Mouse (Mus musculus) thymus, adult 18-20 months (tissue): ENCODE measurements around the gene Fbxo4.

Experiments
- DNase-seq, 2 experiments: peaks; one replicate each; pipeline ENCODE4 v3.0.0; 2022; ENCODE audit warnings: mixed read lengths in 2 of 2

Gene Fbxo4

DNA sequence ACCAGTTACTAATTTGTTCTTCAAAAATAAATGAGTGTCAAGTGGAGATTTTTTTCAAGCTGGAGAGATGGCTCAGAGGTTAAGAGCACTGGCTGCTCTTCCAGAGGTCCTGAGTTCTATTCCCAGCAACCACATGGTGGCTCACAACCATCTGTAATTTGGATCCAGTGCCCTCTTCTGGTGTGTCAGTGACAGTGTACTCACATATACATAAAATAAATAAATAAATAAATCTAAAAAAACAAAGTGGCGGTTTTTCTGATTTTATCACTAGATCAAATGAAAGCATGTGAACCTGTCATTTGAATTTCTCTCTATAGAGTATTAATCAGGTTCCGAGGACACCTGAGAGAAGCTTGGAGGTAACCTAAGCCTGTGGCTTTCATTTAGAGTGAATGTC is 1.1 kb downstream of the Fbxo4 start:
- no peak for DNase-seq

DNA sequence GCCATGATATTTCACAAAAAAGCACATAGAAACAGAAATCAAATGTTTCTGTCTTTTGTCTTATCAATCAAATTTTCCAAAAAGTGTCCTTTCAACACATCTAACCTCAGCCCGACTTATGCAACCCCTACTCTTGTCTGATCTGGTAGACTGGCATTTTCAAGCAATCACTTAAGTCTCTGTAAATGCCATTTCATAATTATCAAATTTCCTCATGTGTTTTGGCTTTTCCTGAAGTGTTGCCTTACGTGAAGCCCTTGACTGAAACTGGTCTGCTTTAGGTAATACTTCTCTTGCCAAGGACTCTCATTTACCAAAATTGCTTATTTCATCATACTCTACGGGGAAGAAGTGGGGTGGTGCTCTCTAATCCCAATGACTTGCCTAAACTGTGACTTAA is 6.1 kb downstream of the Fbxo4 start:
- no peak for DNase-seq

DNA sequence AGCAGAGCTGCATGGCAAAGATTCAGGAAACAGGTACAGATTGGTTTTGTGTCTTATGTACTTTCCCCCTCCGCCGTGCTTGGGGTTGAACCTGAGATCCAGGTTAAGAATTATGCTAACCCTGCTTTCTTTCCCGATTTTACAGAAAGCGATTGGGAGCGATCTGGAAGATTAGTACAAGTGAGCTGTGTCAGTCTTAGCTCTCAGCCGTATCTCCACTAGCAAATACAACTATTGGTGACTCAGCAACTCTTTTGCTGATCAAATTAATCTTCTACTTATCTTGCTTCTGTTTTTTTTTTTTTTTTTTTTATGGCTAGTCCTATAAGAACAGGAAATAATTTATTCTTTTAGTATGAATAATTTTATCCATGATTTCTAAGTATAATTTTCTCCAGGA is 9.2 kb downstream of the Fbxo4 start:
- DNase-seq, result no peak

DNA sequence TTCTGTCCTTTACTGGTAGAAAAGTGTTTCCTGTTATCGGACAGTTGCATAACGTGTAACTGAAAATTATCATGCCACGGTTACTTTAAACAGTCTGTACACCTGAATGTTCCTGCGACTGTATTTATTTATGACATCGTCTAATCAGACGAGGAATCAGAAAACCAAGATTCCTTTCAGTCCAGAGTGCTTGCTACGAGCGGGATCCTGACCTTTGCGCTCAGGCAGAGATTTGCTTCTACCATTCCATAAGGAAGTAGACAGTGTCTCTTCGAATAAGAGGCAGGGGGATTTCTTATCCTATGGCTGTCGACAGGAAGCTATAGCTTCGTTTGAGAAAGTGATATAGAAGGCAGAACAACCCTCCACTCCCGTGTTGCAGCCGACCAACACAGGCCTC is 9.6 kb downstream of the Fbxo4 start:
- no peak for DNase-seq

DNA sequence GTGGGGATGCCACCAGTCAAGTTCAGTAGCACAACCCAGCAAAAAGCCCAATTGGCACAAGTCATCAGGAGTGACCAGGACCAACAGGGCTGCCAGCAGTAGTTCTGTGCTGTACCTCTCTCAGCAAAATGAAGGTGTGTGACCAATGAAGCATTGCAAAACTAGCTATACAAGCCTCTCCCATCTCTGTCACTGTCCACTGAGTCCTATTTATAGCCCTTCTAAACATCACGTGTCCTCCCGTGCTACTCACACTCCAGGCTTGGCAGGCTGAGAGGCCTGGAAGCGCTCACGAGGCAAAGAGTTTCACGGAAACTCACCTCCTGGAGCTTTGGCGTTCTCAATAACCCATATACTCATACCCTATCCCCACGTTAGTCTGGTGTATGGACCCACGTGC is 17.1 kb downstream of the Fbxo4 start:
- DNase-seq, result no peak

DNA sequence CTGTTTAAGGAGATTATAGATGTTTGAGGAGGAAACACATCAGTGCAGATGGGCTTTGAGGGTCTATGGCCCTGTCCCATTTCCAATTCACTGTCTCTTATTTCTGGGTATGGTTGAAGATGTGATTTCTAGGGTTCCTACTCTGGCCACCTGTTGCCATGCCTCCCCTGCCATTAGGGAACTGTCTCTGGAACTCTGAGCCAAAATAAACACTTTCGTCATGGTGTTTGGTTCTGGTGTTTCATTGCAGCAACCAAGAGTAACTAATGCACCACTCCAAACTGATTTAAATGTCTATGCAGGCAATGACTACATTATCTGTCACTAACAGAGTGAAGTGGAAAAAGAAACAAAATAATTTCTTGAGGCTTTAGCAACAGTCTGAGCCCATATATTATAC is 19.3 kb downstream of the Fbxo4 start:
- DNase-seq, result no peak

DNA sequence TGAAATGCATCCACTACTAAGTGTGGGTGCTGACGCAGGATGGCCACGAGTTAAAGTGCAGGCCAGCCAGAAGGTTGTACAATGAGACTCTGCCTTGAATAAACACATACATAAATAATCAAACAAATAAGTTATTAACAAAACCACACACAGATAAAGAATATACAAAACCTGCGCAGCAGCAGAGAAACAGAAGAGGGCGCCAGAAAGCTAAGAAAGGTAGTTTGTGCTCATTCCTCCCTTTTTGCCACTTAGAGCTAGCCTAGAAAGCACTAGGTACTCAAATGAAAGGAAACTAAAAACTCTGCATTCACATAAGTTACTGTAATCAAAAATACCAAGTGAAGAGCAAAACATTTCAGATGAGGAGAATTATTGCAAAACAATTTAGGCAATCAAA is 21.4 kb downstream of the Fbxo4 start:
- peak in 1 of 2 experiments; percentile 16 for DNase-seq

DNA sequence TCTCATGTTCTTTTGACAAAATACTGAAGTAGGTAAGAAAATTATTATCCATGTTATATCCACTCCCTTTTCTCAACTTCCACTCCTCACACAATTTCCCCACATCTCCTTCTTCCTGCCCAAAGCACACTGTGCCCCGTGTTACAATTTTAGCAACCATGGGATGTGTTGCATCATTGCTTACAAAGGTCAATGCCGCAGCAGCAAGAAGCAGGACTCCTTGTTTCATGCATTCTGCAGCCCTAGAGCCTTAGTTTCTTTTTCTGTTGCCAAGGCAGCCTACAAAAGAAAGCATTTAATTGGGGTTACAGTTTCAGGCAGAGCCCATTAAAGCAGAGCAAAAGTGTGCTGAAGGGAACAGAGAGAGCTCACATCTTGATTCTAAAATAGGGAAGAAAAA is 24.4 kb downstream of the Fbxo4 start:
- no peak for DNase-seq

DNA sequence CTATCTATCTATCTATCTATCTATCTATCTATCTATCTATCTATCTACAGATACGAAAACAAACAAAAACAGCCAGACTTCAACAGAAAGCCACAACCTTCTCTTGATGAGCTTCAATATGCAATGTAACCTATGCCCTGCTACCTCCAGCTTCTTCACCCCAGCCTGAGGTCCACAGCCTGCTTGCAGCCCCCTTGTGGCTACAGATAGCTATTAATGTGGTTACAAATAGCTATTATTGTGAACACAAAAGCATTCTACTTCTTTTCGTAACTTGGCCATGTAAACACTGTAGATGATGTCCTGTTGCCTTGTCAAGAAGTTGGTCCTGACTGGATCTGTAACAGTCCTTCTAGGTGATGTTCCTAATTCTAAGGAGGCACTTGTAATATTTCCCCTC is 41.2 kb downstream of the Fbxo4 start:
- DNase-seq, result no peak

DNA sequence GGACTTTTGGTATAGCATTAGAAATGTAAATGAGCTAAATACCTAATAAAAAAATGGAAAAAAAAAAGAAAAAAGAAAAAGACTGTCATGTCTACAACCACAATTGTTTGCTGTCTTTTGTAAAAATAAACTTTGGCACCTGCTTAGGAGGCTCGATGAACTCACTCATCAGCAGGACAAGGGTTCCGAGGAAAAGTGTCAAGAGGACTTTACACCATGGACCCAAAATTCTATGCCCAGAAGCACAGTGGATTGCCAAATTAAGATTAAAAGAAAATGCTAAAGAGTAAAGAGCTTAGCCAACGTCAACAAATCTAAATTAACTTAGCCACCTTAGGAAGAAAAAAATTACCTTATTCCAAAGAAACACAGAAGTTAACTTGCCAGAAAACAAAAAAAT is 43.3 kb downstream of the Fbxo4 start:
- DNase-seq, result no peak

DNA sequence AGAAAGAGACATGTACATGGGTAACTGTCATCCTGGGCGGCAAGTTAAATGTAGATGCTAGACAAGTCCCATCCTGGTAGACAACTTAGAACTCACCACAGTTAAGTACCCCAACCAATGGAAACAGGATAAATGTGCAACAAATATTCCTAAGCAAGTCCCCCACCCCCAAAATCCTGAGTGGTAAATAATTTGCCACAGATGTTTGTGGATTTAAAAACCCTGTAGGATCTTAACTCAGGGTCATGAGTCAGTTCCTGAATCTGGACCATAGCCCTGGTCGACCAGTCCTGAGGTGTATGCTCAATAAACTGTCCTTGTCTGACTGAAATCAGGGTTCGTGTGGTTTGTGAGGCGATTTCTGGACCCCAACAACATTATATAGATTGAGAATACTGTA is 45.9 kb downstream of the Fbxo4 start:
- DNase-seq, result no peak

DNA sequence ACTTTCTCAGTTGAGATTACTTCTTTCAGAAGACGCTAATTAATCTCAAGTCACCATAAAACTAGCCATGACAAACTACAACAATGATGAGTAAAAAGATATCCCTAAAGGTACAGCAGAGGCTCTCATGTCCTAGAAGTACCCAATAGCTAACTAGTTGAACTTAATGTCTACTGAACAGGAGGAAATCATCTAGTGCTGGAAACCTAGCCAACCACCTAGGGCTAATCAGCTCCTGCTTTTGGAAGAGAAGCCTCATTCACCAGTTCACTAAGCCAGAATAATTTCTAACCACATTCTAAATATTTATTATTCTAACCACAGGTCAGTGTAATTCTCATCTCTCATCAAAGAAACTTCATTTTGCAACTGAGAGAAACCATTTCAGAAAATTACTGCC is 47.4 kb downstream of the Fbxo4 start:
- DNase-seq, result no peak
